Mouse (Mus musculus): ENCODE measurements around the gene Gtf2ird1. TPM values are rescaled to one million over a fixed set of nuclear protein-coding genes. Genes with fewer than 3 reads are reported as not detected.

The Gtf2ird1 gene
- polyA plus RNA-seq, 1 experiment from 2014 or later: 99.8 TPM

GRCm38 (mm10) chr5:134409606-134410306 lies 46.8 kb downstream of the Gtf2ird1 start:
- Histone ChIP-seq H3K27ac (ENCODE audit: low read depth, low read length) (no peak overlapping the region), H3K9ac (ENCODE audit: low read length) (no peak overlapping the region), H3K36me3 (ENCODE audit: control insufficient read depth, insufficient read depth, low read length) (peaks cover 39% of the 10 kb centered on the region; the same call in 1 of the 2 replicates), H3K9me3 (ENCODE audit: control insufficient read depth, low read length) (no peaks in the 10 kb centered on the region), H3K4me2 (ENCODE audit: low read depth, low read length, severe bottlenecking) (no peak overlapping the region), H3K4me1 (replicated peaks; ENCODE audit: control insufficient read depth, insufficient read depth, low read length) (no peaks in the 10 kb centered on the region), H3K27me3 (ENCODE audit: control insufficient read depth, insufficient read depth, low read length) (no peaks in the 10 kb centered on the region), H3K4me3 (ENCODE audit: low read depth, low read length) (no peak overlapping the region)
- DNase-seq (ENCODE audit: low spot score) (no peak), ATAC-seq (replicated peaks; ENCODE audit: low FRiP score) (no peak)
- whole genome bisulfite sequencing: 98% methylated on average over 6 of the region's 6 CpGs

DNA sequence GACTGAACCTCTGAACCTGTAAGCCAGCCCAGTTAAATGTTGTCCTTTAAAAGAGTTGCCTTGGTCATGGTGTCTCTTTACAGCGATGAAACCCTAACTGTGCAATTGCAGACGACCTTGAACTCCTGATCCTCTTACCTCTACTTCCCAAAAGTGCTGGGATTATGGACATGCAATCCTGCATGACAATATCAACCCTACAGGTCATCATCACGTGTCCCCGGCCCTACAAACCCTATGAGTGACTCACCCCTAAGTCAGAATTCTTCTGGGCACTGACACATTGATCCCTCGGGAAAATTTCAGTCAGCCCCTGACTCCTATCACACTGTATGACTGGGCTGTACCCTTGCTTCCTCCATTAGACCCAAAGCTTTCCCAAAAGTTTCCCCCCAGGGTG lies 48.4 kb downstream of the Gtf2ird1 start:
- Histone ChIP-seq H3K27ac (ENCODE audit: low read depth, low read length) (no peak overlapping the region), H3K4me1 (replicated peaks; ENCODE audit: control insufficient read depth, insufficient read depth, low read length) (no peaks in the 10 kb centered on the region), H3K9me3 (ENCODE audit: control insufficient read depth, low read length) (no peaks in the 10 kb centered on the region), H3K36me3 (ENCODE audit: control insufficient read depth, insufficient read depth, low read length) (peaks cover 41% of the 10 kb centered on the region; the same call in 1 of the 2 replicates), H3K9ac (ENCODE audit: low read length) (no peak overlapping the region), H3K4me3 (ENCODE audit: low read depth, low read length) (no peak overlapping the region), H3K27me3 (ENCODE audit: control insufficient read depth, insufficient read depth, low read length) (no peaks in the 10 kb centered on the region), H3K4me2 (ENCODE audit: low read depth, low read length, severe bottlenecking) (no peak overlapping the region)
- no peak for DNase-seq (ENCODE audit: low spot score)
- WGBS: 94% methylated on average over 5 of the region's 5 CpGs
- no peak for ATAC-seq (replicated peaks; ENCODE audit: low FRiP score)

DNA sequence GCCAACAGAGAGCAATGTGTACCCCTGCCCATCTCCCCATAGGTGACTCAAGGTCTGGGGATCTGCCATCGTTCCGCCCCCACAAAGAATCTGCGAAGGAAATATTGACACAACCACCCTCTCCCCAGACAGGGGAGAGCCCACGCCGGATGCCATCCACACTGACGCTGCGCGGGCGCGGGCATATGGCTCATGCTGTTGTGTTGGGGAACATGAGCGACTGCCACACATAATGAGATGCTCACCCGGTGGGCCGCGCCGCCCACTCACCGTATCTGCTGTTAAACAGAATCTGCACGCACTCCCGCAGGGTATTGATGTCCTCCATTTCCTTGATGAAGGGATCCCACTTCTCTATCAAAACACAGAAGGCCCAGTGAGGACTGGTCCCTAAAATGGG lies 54.7 kb downstream of the Gtf2ird1 start:
- H3K4me2 ChIP-seq (ENCODE audit: low read depth, low read length, severe bottlenecking): no peak overlapping the region
- H3K4me3 ChIP-seq (ENCODE audit: low read depth, low read length): no peak overlapping the region
- no peaks in the 10 kb centered on the region for H3K9me3 ChIP-seq (ENCODE audit: control insufficient read depth, low read length)
- H3K27me3 ChIP-seq (ENCODE audit: control insufficient read depth, insufficient read depth, low read length): no peaks in the 10 kb centered on the region
- 96% methylated on average over 18 of the region's 18 CpGs for whole genome bisulfite sequencing
- ATAC-seq (replicated peaks; ENCODE audit: low FRiP score) (no peak), DNase-seq (ENCODE audit: low spot score) (no peak)
- no peak overlapping the region for H3K9ac ChIP-seq (ENCODE audit: low read length)
- H3K27ac ChIP-seq (ENCODE audit: low read depth, low read length): no peak overlapping the region
- peaks cover 32% of the 10 kb centered on the region; the same call in 1 of the 2 replicates for H3K36me3 ChIP-seq (ENCODE audit: control insufficient read depth, insufficient read depth, low read length)
- H3K4me1 ChIP-seq (replicated peaks; ENCODE audit: control insufficient read depth, insufficient read depth, low read length): no peaks in the 10 kb centered on the region

- no peak overlapping the region for H3K4me3 ChIP-seq (ENCODE audit: low read depth, low read length)
- WGBS: 93% methylated on average over 15 of the region's 15 CpGs
- peaks cover 17% of the 10 kb centered on the region; the same call in 1 of the 2 replicates for H3K36me3 ChIP-seq (ENCODE audit: control insufficient read depth, insufficient read depth, low read length)
- no peaks in the 10 kb centered on the region for H3K9me3 ChIP-seq (ENCODE audit: control insufficient read depth, low read length)
- ATAC-seq (replicated peaks; ENCODE audit: low FRiP score) (no peak), DNase-seq (ENCODE audit: low spot score) (no peak)
- H3K27me3 ChIP-seq (ENCODE audit: control insufficient read depth, insufficient read depth, low read length): no peaks in the 10 kb centered on the region
- no peak overlapping the region for H3K9ac ChIP-seq (ENCODE audit: low read length)
- no peak overlapping the region for H3K27ac ChIP-seq (ENCODE audit: low read depth, low read length)
- H3K4me1 ChIP-seq (replicated peaks; ENCODE audit: control insufficient read depth, insufficient read depth, low read length): no peaks in the 10 kb centered on the region
- no peak overlapping the region for H3K4me2 ChIP-seq (ENCODE audit: low read depth, low read length, severe bottlenecking)
Observed at GRCm38 (mm10) chr5:134397434-134398163, 58.9 kb downstream of the Gtf2ird1 start.

DNA sequence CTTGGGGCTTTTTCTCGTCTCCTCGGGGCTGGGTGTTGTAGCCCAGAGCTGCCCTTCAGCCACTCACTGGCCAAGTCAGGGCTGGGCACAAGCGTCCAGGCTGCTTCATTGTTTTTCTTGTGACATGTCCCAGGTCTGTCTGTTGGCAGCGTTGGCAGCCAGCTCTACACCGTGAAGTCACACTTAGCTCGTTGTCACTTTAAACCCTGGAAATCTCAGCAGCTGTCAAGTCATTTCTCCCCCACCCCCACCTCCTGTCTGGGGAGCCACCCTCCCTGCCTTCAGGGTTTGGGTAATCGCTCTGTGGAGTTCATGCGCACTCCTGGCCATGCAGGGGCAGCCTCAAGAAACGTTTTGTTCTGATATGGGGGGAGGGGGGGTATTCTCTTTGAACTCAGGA lies 60.0 kb downstream of the Gtf2ird1 start:
- Histone ChIP-seq H3K9me3 (ENCODE audit: control insufficient read depth, low read length) (no peaks in the 10 kb centered on the region), H3K36me3 (ENCODE audit: control insufficient read depth, insufficient read depth, low read length) (peaks cover 17% of the 10 kb centered on the region; the same call in 1 of the 2 replicates), H3K4me3 (ENCODE audit: low read depth, low read length) (no peak overlapping the region), H3K4me2 (ENCODE audit: low read depth, low read length, severe bottlenecking) (no peak overlapping the region), H3K9ac (ENCODE audit: low read length) (no peak overlapping the region), H3K27me3 (ENCODE audit: control insufficient read depth, insufficient read depth, low read length) (no peaks in the 10 kb centered on the region), H3K27ac (ENCODE audit: low read depth, low read length) (no peak overlapping the region), H3K4me1 (replicated peaks; ENCODE audit: control insufficient read depth, insufficient read depth, low read length) (no peaks in the 10 kb centered on the region)
- DNase-seq (ENCODE audit: low spot score): no peak
- whole genome bisulfite sequencing: 89% methylated on average over 9 of the region's 9 CpGs
- no peak for ATAC-seq (replicated peaks; ENCODE audit: low FRiP score)

DNA sequence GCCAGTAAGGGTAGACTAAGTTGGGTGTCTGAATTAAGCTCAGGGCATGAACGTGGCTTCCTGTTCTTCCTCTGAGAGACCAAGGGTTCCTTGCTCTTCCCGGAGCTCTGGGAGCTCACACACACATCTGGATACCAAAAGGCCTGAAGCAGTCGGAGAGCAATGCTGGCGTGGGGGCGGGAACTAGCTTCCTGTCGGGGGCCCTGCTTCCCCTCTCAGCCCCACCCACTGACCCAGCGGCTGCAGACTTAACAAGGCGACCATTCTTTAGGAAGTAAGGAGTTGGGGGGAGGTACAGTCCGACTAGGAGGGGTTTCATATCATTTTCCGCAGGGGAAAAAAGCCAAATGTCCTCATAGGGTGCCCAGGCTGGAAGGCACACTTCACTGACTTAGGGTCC lies 61.9 kb downstream of the Gtf2ird1 start:
- Histone ChIP-seq H3K36me3 (ENCODE audit: control insufficient read depth, insufficient read depth, low read length) (peaks cover 23% of the 10 kb centered on the region), H3K9me3 (ENCODE audit: control insufficient read depth, low read length) (no peaks in the 10 kb centered on the region), H3K27ac (ENCODE audit: low read depth, low read length) (no peak overlapping the region), H3K4me2 (ENCODE audit: low read depth, low read length, severe bottlenecking) (no peak overlapping the region), H3K27me3 (ENCODE audit: control insufficient read depth, insufficient read depth, low read length) (no peaks in the 10 kb centered on the region), H3K4me3 (ENCODE audit: low read depth, low read length) (no peak overlapping the region), H3K4me1 (replicated peaks; ENCODE audit: control insufficient read depth, insufficient read depth, low read length) (no peaks in the 10 kb centered on the region), H3K9ac (ENCODE audit: low read length) (no peak overlapping the region)
- WGBS: 63% methylated on average over 10 of the region's 10 CpGs
- ATAC-seq (replicated peaks; ENCODE audit: low FRiP score) (no peak), DNase-seq (ENCODE audit: low spot score) (peak; percentile 78)

- no peak overlapping the region for H3K27ac ChIP-seq (ENCODE audit: low read depth, low read length)
- DNase-seq (ENCODE audit: low spot score): no peak
- no peaks in the 10 kb centered on the region for H3K4me1 ChIP-seq (replicated peaks; ENCODE audit: control insufficient read depth, insufficient read depth, low read length)
- H3K4me2 ChIP-seq (ENCODE audit: low read depth, low read length, severe bottlenecking): no peak overlapping the region
- 81% methylated on average over 6 of the region's 6 CpGs for WGBS
- H3K4me3 ChIP-seq (ENCODE audit: low read depth, low read length): no peak overlapping the region
- peaks cover 23% of the 10 kb centered on the region for H3K36me3 ChIP-seq (ENCODE audit: control insufficient read depth, insufficient read depth, low read length)
- H3K9ac ChIP-seq (ENCODE audit: low read length): no peak overlapping the region
- ATAC-seq (replicated peaks; ENCODE audit: low FRiP score): no peak
- no peaks in the 10 kb centered on the region for H3K9me3 ChIP-seq (ENCODE audit: control insufficient read depth, low read length)
- no peaks in the 10 kb centered on the region for H3K27me3 ChIP-seq (ENCODE audit: control insufficient read depth, insufficient read depth, low read length)
Observed at GRCm38 (mm10) chr5:134393624-134394023, 62.9 kb downstream of the Gtf2ird1 start.

- no peak overlapping the region for H3K4me2 ChIP-seq (ENCODE audit: low read depth, low read length, severe bottlenecking)
- H3K9ac ChIP-seq (ENCODE audit: low read length): no peak overlapping the region
- ATAC-seq (replicated peaks; ENCODE audit: low FRiP score) (no peak), DNase-seq (ENCODE audit: low spot score) (peak; percentile 86)
- peaks cover 22% of the 10 kb centered on the region for H3K36me3 ChIP-seq (ENCODE audit: control insufficient read depth, insufficient read depth, low read length)
- WGBS: 66% methylated on average over 2 of the region's 2 CpGs
- H3K27me3 ChIP-seq (ENCODE audit: control insufficient read depth, insufficient read depth, low read length): no peaks in the 10 kb centered on the region
- no peaks in the 10 kb centered on the region for H3K4me1 ChIP-seq (replicated peaks; ENCODE audit: control insufficient read depth, insufficient read depth, low read length)
- no peak overlapping the region for H3K4me3 ChIP-seq (ENCODE audit: low read depth, low read length)
- no peaks in the 10 kb centered on the region for H3K9me3 ChIP-seq (ENCODE audit: control insufficient read depth, low read length)
- H3K27ac ChIP-seq (ENCODE audit: low read depth, low read length): no peak overlapping the region
Observed at GRCm38 (mm10) chr5:134385106-134385505, 71.4 kb downstream of the Gtf2ird1 start.

All from forebrain, embryonic 11.5 days (tissue).